Mouse (Mus musculus) limb, embryonic 14.5 days (tissue): Measurements from ENCODE around the gene Gabbr2. TPM values are rescaled to one million over a fixed set of nuclear protein-coding genes. Genes with fewer than 3 reads are reported as not detected.

Experiments
- ATAC-seq: fragments of 200-750 bp; cut with Nextera tagmentation; 2 replicates; pipeline ENCODE4 v1.8.0; 2017; ENCODE audit warnings: low read depth, moderate number of reproducible peaks, moderate TSS enrichment; ENCODE audit not compliant: low FRiP score
- DNase-seq: peaks from one replicate; pipeline ENCODE4 v3.0.0-alpha.2; 2015; ENCODE audit warnings: low spot score
- H3K27ac ChIP-seq: fragments of 300-500 bp; sonication (generic); replicated peaks from 2 replicates; pipeline ENCODE4 v1.5.1; 2014; ENCODE audit warnings: low read depth, mild to moderate bottlenecking, low read length, moderate library complexity, mixed read lengths
- H3K27me3 ChIP-seq: fragments of 300-500 bp; sonication (generic); 2 replicates; pipeline ENCODE4 v1.6.1; 2014; ENCODE audit warnings: low read length, mixed read lengths; ENCODE audit not compliant: control insufficient read depth, insufficient read depth
- H3K36me3 ChIP-seq: fragments of 300-500 bp; sonication (generic); 2 replicates; pipeline ENCODE4 v1.6.1; 2014; ENCODE audit warnings: mild to moderate bottlenecking, low read length, moderate library complexity, mixed read lengths; ENCODE audit not compliant: control insufficient read depth, insufficient read depth
- H3K4me1 ChIP-seq: fragments of 300-500 bp; sonication (generic); 2 replicates; pipeline ENCODE4 v1.6.1; 2014; ENCODE audit warnings: antibody characterized with exemption, low read length, mixed read lengths; ENCODE audit not compliant: control insufficient read depth, insufficient read depth
- H3K4me2 ChIP-seq: fragments of 300-500 bp; sonication (generic); replicated peaks from 2 replicates; pipeline ENCODE4 v1.6.1; 2014; ENCODE audit warnings: low read depth, mild to moderate bottlenecking, low read length, moderate library complexity; ENCODE audit not compliant: severe bottlenecking
- H3K4me3 ChIP-seq: fragments of 300-500 bp; sonication (generic); replicated peaks from 2 replicates; pipeline ENCODE4 v1.5.1; 2014; ENCODE audit warnings: low read length
- H3K9ac ChIP-seq: fragments of 300-500 bp; sonication (generic); 2 replicates; pipeline ENCODE4 v1.6.1; 2014; ENCODE audit warnings: mild to moderate bottlenecking, low read depth, low read length, moderate library complexity; ENCODE audit not compliant: severe bottlenecking
- H3K9me3 ChIP-seq: fragments of 300-500 bp; sonication (generic); 2 replicates; pipeline ENCODE4 v1.6.1; 2016; ENCODE audit warnings: low read length; ENCODE audit not compliant: control insufficient read depth
- POLR2A ChIP-seq: fragments of 200-500 bp; IDR thresholded peaks from 2 replicates; pipeline ENCODE4 v1.8.0; 2012; ENCODE audit warnings: inconsistent platforms, mild to moderate bottlenecking, moderate library complexity, borderline replicate concordance; ENCODE audit not compliant: insufficient read depth, insufficient read length; ENCODE audit errors: extremely low read depth
- WGBS: fragments of 180-500 bp; shearing (Covaris S2); extraction: QIAGEN DNeasy Blood & Tissue Kit; methylation state at CpG from one replicate; pipeline ENCODE4 v1.1.7; 2014; 5-methylcytosine and 5-hydroxymethylcytosine counted together
- polyA plus RNA-seq, 2 experiments: library from polyadenylated mRNA; depleted of rRNA in 1 of 2; stranded (reverse) in 1 of 2; unstranded in 1 of 2; fragments of >200 nt; fragmentation: Nextera tagmentation in 1 of 2; extraction: Ambion mirVana in 1 of 2; gene quantifications; 2 replicates each; pipeline versions ENCODE4 v1.2.1 to v1.2.3; 2012 to 2014

The Gabbr2 gene
- polyA plus RNA-seq, 2 experiments: 0.15 to 0.30 TPM

DNA sequence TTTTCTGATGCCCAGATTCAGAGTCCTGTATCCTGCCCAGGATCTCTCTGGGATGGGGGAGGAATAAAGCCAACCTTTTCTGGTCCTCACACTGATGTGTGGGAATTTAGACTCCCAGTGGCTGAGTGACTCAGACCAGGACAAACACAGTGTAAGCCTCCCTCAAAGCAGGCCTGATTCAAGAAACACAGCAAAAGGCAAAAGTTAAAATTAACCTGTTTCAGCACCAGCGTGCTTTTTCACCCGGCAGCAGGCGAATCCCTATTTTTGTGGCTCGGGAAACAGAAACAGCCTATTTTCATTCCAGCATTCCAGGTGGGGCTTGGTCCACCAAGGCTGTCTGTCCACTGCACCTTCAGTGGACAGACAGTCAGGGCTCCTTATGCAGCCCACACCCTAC lies 118.9 kb downstream of the Gabbr2 start:
- no peak for TF ChIP-seq POLR2A
- no peak for DNase-seq
- no peak overlapping the region for H3K4me2 ChIP-seq

DNA sequence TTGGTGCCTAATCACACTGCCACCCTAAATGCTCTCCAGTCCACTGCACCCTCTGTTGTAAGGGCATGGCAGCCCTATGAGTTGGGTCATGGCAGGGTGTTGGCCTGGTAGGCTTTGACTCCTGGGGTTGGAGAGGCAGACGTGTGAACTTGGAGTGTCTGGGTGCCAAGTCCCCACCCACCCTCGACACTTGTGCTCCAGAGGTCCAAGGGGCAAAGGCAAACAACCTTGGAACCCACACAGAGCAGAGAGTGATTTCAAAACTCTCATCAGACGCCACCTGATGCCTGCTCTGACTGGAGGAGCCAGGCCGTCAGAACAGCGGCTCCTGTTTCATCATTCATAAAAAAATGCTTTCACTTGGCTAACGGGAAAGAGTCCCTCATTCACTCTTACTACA lies 121.5 kb downstream of the Gabbr2 start:
- 25% methylated on average over 6 of the region's 6 CpGs for WGBS
- no peak for TF ChIP-seq POLR2A

More for the DNA sequence above, 118.9 kb downstream of the Gabbr2 start:
- Histone ChIP-seq H3K27me3 (no peaks in the 10 kb centered on the region), H3K27ac (no peak overlapping the region), H3K9me3 (no peaks in the 10 kb centered on the region), H3K4me3 (no peak overlapping the region), H3K36me3 (no peaks in the 10 kb centered on the region), H3K9ac (no peak overlapping the region), H3K4me1 (no peaks in the 10 kb centered on the region)
- 82% methylated on average over 4 of the region's 4 CpGs for WGBS
- no peak for ATAC-seq

DNA sequence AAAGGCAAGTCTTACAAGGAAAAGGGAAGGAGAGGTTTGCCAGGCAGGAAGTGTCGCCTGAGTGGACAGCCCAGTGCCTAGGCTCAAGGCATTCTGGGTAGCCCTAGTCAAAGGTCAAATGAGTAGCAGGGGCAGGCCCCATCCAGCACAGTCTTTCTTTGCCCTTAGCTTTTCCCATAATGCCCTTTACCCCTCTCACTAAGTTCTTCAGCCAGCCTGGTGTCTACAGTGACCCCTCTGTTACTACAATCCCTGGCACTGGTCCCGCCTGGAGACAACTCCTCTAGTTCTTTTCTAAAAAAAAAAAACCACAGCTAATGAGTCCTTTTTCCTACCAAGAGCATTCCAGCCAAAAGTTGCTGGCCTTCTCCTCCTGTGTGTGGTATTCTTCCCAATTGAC lies 122.3 kb downstream of the Gabbr2 start:
- Histone ChIP-seq H3K27ac (no peak overlapping the region), H3K36me3 (no peaks in the 10 kb centered on the region), H3K9me3 (no peaks in the 10 kb centered on the region), H3K4me3 (no peak overlapping the region), H3K4me1 (no peaks in the 10 kb centered on the region), H3K9ac (no peak overlapping the region), H3K27me3 (no peaks in the 10 kb centered on the region), H3K4me2 (no peak overlapping the region)
- TF ChIP-seq POLR2A: no peak
- 77% methylated on average over 2 of the region's 2 CpGs for whole genome bisulfite sequencing
- ATAC-seq (no peak), DNase-seq (no peak)

More for the DNA sequence above, 121.5 kb downstream of the Gabbr2 start:
- no peak overlapping the region for H3K4me3 ChIP-seq
- no peak for ATAC-seq
- H3K4me1 ChIP-seq: no peaks in the 10 kb centered on the region
- no peaks in the 10 kb centered on the region for H3K9me3 ChIP-seq
- H3K9ac ChIP-seq: no peak overlapping the region
- no peaks in the 10 kb centered on the region for H3K27me3 ChIP-seq
- no peak overlapping the region for H3K27ac ChIP-seq
- H3K4me2 ChIP-seq: no peak overlapping the region
- DNase-seq: no peak
- H3K36me3 ChIP-seq: no peaks in the 10 kb centered on the region

DNA sequence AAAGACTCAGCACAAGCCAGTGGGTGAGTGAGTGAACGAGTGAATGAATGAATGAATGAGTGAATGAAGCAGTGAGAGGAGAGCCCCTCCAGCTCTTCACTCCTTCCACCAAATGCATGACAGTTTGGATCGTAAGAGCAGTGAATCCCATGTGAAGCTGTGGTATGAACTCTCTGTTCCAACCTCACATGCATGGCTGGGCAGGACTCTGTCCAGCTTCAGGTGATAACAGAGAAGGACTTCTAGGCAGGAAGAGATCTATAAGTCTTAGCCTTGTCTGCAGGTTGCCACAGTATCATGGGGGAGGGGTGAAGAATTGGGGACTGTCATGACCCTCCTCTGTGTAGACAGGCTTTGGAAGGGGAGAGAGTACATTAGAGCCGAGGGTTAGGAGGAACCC lies 122.8 kb downstream of the Gabbr2 start:
- 87% methylated on average over 3 of the region's 3 CpGs for WGBS
- Histone ChIP-seq H3K36me3 (no peaks in the 10 kb centered on the region), H3K27me3 (no peaks in the 10 kb centered on the region), H3K27ac (no peak overlapping the region), H3K4me2 (no peak overlapping the region), H3K9ac (no peak overlapping the region), H3K4me1 (no peaks in the 10 kb centered on the region), H3K9me3 (no peaks in the 10 kb centered on the region), H3K4me3 (no peak overlapping the region)
- ATAC-seq (no peak), DNase-seq (no peak)
- TF ChIP-seq POLR2A: no peak

DNA sequence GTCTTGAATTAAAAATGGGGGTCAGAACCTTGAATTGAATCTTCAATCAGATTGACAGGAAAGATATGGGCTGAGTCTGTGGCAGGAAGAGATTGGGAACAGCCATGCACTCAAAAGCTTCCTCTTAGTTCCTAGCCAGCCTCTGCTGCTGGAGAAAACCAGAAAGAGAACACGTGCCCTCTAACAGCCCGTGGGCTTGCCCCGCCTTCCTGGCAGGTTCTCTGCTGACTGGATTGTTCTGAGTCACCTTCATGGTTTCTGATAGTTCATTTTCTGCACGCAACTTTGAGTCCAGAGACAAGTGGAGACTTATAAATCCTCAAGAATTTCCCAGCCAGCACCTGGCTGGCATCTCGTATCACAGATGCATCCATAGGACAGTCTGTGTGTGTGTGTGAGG lies 123.5 kb downstream of the Gabbr2 start:
- H3K27ac ChIP-seq: no peak overlapping the region
- no peak overlapping the region for H3K9ac ChIP-seq
- ATAC-seq: no peak
- DNase-seq: no peak
- WGBS: 69% methylated on average over 5 of the region's 5 CpGs
- H3K27me3 ChIP-seq: no peaks in the 10 kb centered on the region
- no peaks in the 10 kb centered on the region for H3K9me3 ChIP-seq
- no peak for TF ChIP-seq POLR2A
- H3K36me3 ChIP-seq: no peaks in the 10 kb centered on the region
- no peaks in the 10 kb centered on the region for H3K4me1 ChIP-seq
- no peak overlapping the region for H3K4me2 ChIP-seq
- no peak overlapping the region for H3K4me3 ChIP-seq

DNA sequence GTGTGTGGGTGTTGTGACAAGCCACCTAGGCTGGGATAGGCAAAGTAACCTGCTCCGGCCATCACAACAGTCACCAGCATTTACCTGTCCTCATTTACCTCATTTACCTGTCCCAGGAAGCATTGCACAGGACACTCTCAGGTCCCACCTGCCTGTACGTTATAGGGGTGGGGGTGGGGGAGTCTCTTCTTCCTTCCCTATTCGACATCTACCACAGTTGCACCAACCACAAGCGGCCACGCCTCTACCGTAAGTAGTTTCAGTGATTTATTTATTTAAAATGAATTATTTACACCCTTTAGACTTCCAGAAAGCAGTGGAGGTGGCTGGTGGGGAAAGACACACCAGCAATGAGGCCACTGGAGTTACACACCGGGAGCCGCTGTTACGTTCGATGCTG lies 123.9 kb downstream of the Gabbr2 start:
- H3K27me3 ChIP-seq: no peaks in the 10 kb centered on the region
- no peak overlapping the region for H3K4me2 ChIP-seq
- no peak for TF ChIP-seq POLR2A
- no peak overlapping the region for H3K4me3 ChIP-seq
- no peaks in the 10 kb centered on the region for H3K4me1 ChIP-seq
- no peak overlapping the region for H3K9ac ChIP-seq
- no peaks in the 10 kb centered on the region for H3K9me3 ChIP-seq
- ATAC-seq: no peak
- H3K27ac ChIP-seq: no peak overlapping the region
- no peaks in the 10 kb centered on the region for H3K36me3 ChIP-seq
- no peak for DNase-seq
- 83% methylated on average over 10 of the region's 10 CpGs for WGBS
